Mouse (Mus musculus): Measurements from ENCODE around the gene Pcca. TPM values are rescaled to one million over a fixed set of nuclear protein-coding genes. Genes with fewer than 3 reads are reported as not detected.

The Pcca gene
- total RNA-seq, 1 experiment from 2014 or later, result 214 TPM

Other genes with a start within 250 kb of the Pcca start
- gene Gm5089, start 83.2 kb upstream of the Pcca start, total RNA-seq (2021), result not detected in 2 replicates
- gene Zic5, start 68.6 kb upstream of the Pcca start, total RNA-seq (2021), result 0.11 TPM in 1 of 2 replicates, not detected in the other
- 0.64 TPM in 1 of 2 replicates, not detected in the other for gene Zic2, start 58.9 kb upstream of the Pcca start, total RNA-seq (2021)
- not detected in 2 replicates for gene Gm10837, start 43.7 kb upstream of the Pcca start, total RNA-seq (2021)